Mouse (Mus musculus): Measurements from ENCODE around the gene Pkig. TPM values are rescaled to one million over a fixed set of nuclear protein-coding genes. Genes with fewer than 3 reads are reported as not detected.
"Not testable (repeated sequence)": the region's sequence is repeated elsewhere in the genome, so short reads cannot be mapped to it uniquely, and the experiment has no call there.

Gene Pkig
- polyA plus RNA-seq, 1 experiment: 64.7 TPM

DNA sequence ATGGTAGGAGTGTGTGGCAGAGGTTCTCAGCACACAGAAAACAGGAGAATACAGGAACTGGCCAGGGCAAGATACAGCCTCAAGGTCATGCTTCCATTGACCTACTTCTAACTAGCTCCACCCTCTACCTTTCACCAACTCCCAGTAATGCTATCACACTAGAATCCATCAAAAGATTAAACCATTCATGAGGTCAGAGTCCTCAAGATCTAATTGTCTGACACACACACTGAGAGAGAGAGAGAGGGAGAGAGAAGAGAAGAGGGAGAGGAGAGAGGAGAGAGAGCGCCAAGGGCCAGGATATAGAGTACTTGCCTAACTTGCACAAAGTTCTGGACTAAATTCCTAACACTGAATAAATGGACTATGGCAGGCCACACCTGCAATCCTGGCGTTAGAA, 24.2 kb downstream of the Pkig start:
- Histone ChIP-seq H3K4me1 (replicated peaks; ENCODE audit: control insufficient read depth, insufficient read depth, low read length) (no peaks in the 10 kb centered on the region), H3K36me3 (ENCODE audit: control insufficient read depth, insufficient read depth, low read length) (no peaks in the 10 kb centered on the region), H3K27me3 (ENCODE audit: control insufficient read depth, insufficient read depth, low read length) (no peaks in the 10 kb centered on the region), H3K4me3 (ENCODE audit: control insufficient read depth, insufficient read depth, low read length) (no peak overlapping the region), H3K27ac (ENCODE audit: control insufficient read depth, insufficient read depth, low read length) (no peak overlapping the region)
- 100% methylated on average over 2 of the region's 2 CpGs for WGBS
- DNase-seq: no peak
- no peak for TF ChIP-seq POLR2A (IDR thresholded peaks at IDR 0.05; ENCODE audit: control insufficient read depth, extremely low read depth, insufficient read depth, low read length, poor library complexity)
- no peak for TF ChIP-seq CTCF (IDR thresholded peaks at IDR 0.05; ENCODE audit: borderline replicate concordance, control insufficient read depth, extremely low read depth, insufficient read depth, low read length, poor library complexity)

DNA sequence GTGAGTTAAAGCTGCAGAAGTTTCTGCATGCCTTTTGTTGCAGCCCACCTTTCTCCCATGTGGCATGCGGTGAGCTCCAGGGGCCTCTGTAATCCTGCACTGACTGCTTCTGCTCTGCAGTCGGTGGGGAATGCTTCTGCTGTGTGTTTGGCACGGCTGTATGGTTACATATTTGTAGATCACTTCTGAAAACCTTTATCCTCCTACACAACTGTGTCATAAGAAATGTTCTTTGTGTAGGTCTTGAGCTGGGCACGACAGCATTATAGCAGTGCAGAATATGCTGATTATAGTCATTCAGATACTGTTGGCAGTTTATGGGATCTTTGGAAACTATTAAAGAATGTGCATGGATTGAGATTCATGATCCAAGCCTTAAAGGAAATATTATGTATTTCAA, 27.1 kb downstream of the Pkig start:
- Histone ChIP-seq H3K27me3 (ENCODE audit: control insufficient read depth, insufficient read depth, low read length) (no peaks in the 10 kb centered on the region), H3K4me3 (ENCODE audit: control insufficient read depth, insufficient read depth, low read length) (no peak overlapping the region), H3K27ac (ENCODE audit: control insufficient read depth, insufficient read depth, low read length) (peak overlapping the region; percentile 50; the same call in 1 of the 2 replicates), H3K36me3 (ENCODE audit: control insufficient read depth, insufficient read depth, low read length) (no peaks in the 10 kb centered on the region), H3K4me1 (replicated peaks; ENCODE audit: control insufficient read depth, insufficient read depth, low read length) (no peaks in the 10 kb centered on the region)
- DNase-seq: no peak
- TF ChIP-seq CTCF (IDR thresholded peaks at IDR 0.05; ENCODE audit: borderline replicate concordance, control insufficient read depth, extremely low read depth, insufficient read depth, low read length, poor library complexity): no peak
- no peak for TF ChIP-seq POLR2A (IDR thresholded peaks at IDR 0.05; ENCODE audit: control insufficient read depth, extremely low read depth, insufficient read depth, low read length, poor library complexity)
- WGBS: 83% methylated on average over 4 of the region's 4 CpGs

DNA sequence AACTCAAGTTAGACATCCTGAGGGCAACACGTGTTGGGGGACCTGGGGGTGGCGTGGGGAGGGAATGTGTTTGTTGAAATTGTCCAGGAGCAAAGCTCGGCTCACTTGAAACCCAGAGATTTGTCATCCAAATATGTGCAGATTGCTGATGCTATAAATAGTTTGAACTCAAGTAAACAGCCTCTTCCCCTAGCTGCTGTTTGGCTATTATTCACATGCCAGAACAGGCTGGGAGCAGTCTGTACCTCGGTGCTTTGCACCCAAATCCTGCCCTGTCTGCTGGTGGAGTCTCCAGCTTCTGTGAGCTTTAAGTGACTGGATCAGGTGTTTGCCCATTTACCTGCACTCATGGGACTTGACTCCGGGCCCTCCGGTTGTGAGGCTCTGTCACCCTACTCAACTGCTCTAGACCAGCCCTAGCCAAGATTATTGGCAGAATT, 27.6 kb downstream of the Pkig start:
- Histone ChIP-seq H3K27ac (ENCODE audit: control insufficient read depth, insufficient read depth, low read length) (no peak overlapping the region), H3K4me1 (replicated peaks; ENCODE audit: control insufficient read depth, insufficient read depth, low read length) (no peaks in the 10 kb centered on the region), H3K36me3 (ENCODE audit: control insufficient read depth, insufficient read depth, low read length) (no peaks in the 10 kb centered on the region), H3K27me3 (ENCODE audit: control insufficient read depth, insufficient read depth, low read length) (no peaks in the 10 kb centered on the region), H3K4me3 (ENCODE audit: control insufficient read depth, insufficient read depth, low read length) (no peak overlapping the region)
- TF ChIP-seq CTCF (IDR thresholded peaks at IDR 0.05; ENCODE audit: borderline replicate concordance, control insufficient read depth, extremely low read depth, insufficient read depth, low read length, poor library complexity) (no peak), POLR2A (IDR thresholded peaks at IDR 0.05; ENCODE audit: control insufficient read depth, extremely low read depth, insufficient read depth, low read length, poor library complexity) (no peak)
- no peak for DNase-seq
- WGBS: 86% methylated on average over 6 of the region's 6 CpGs

DNA sequence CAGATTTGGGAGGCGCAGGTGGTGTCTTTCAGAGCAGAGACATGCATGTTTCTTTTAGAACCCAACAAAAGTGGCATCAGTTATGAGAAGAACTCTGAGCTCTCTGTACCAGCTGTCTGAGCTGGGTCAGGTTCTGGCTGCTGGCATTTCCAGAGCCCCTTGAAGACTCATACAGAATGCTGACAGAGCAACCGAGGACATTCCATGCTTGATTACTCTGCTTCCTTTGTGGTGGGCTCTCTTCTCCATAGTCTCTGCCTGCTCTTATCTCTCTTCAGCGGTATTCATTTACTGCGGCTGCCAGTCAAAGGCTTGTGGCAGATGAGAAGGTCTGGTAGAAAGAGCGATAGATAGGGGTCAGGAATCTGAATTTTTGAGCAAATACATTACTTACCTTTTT, 28.0 kb downstream of the Pkig start:
- WGBS: 91% methylated on average over 5 of the region's 5 CpGs

DNA sequence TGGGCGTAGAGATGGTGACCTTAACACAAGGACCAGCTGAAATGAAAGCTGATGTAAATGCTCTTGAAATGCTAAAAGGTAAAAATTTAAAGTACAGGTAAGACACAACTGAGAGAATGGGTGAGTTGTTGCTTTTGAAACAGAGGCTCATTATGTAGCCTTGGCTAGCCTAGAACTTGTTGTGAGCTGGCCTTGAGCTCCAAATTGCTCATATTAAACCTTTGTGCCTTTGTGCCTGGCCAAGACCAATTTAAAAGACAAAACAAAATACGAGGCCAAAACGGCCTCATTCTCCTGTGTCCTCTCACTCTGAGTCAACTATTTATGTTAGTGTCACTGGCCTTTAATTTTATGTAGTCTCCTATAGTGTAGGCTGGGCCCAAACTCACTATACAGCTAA, 28.7 kb downstream of the Pkig start:
- no peak overlapping the region for H3K27ac ChIP-seq (ENCODE audit: control insufficient read depth, insufficient read depth, low read length)
- DNase-seq: no peak
- no peaks in the 10 kb centered on the region for H3K36me3 ChIP-seq (ENCODE audit: control insufficient read depth, insufficient read depth, low read length)
- TF ChIP-seq CTCF (IDR thresholded peaks at IDR 0.05; ENCODE audit: borderline replicate concordance, control insufficient read depth, extremely low read depth, insufficient read depth, low read length, poor library complexity): no peak
- TF ChIP-seq POLR2A (IDR thresholded peaks at IDR 0.05; ENCODE audit: control insufficient read depth, extremely low read depth, insufficient read depth, low read length, poor library complexity): no peak
- H3K4me1 ChIP-seq (replicated peaks; ENCODE audit: control insufficient read depth, insufficient read depth, low read length): no peaks in the 10 kb centered on the region
- no peaks in the 10 kb centered on the region for H3K27me3 ChIP-seq (ENCODE audit: control insufficient read depth, insufficient read depth, low read length)
- no peak overlapping the region for H3K4me3 ChIP-seq (ENCODE audit: control insufficient read depth, insufficient read depth, low read length)
- WGBS: 94% methylated on average over 3 of the region's 3 CpGs

More for the DNA sequence above, 28.0 kb downstream of the Pkig start:
- H3K27me3 ChIP-seq (ENCODE audit: control insufficient read depth, insufficient read depth, low read length): no peaks in the 10 kb centered on the region
- DNase-seq: no peak
- TF ChIP-seq POLR2A (IDR thresholded peaks at IDR 0.05; ENCODE audit: control insufficient read depth, extremely low read depth, insufficient read depth, low read length, poor library complexity) (no peak), CTCF (IDR thresholded peaks at IDR 0.05; ENCODE audit: borderline replicate concordance, control insufficient read depth, extremely low read depth, insufficient read depth, low read length, poor library complexity) (no peak)
- no peak overlapping the region for H3K4me3 ChIP-seq (ENCODE audit: control insufficient read depth, insufficient read depth, low read length)
- no peaks in the 10 kb centered on the region for H3K4me1 ChIP-seq (replicated peaks; ENCODE audit: control insufficient read depth, insufficient read depth, low read length)
- H3K27ac ChIP-seq (ENCODE audit: control insufficient read depth, insufficient read depth, low read length): no peak overlapping the region
- H3K36me3 ChIP-seq (ENCODE audit: control insufficient read depth, insufficient read depth, low read length): no peaks in the 10 kb centered on the region

DNA sequence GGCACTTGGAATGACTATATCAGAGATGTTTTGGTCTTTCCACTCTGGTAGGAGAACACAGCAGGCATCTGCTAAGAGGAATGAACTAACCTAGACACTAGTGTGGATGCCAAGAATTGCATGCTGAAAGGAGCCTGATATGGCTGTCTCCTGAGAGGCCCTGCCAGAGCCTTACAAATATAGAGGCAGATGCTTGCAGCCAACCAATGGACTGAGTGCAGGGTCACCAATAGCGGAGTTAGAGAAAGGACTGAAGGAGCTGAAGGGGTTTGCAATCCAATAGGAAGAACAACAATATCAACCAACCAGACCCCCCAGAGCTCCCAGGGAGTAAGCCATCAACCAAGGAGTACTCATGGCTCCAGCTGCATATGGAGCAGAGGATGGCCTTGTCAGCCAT, 30.2 kb downstream of the Pkig start:
- H3K36me3 ChIP-seq (ENCODE audit: control insufficient read depth, insufficient read depth, low read length); H3K4me3 ChIP-seq (ENCODE audit: control insufficient read depth, insufficient read depth, low read length); DNase-seq; H3K27ac ChIP-seq (ENCODE audit: control insufficient read depth, insufficient read depth, low read length); H3K27me3 ChIP-seq (ENCODE audit: control insufficient read depth, insufficient read depth, low read length); H3K4me1 ChIP-seq (replicated peaks; ENCODE audit: control insufficient read depth, insufficient read depth, low read length): not testable (repeated sequence)
- 100% methylated on average over 1 of the region's 1 CpGs for WGBS

DNA sequence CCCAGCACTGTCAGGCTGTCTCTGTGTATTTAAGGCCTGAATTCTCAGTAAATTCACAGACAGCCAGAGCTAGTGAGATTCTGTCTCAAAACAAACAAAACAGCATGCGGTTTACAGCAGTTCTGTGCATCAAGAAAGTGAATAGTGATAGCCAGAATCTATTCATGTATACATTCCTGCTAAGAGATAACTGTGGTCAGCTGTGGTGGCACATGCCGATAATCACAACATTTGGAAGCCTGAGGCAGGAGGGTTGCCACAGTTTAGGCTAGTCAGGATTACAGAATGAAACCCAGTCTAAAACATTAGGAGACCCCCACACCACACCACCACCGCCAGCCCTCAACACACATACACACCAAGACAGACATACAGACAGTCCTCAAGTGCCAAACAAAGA, 31.6 kb downstream of the Pkig start:
- no peaks in the 10 kb centered on the region for H3K4me1 ChIP-seq (replicated peaks; ENCODE audit: control insufficient read depth, insufficient read depth, low read length)
- H3K4me3 ChIP-seq (ENCODE audit: control insufficient read depth, insufficient read depth, low read length): no peak overlapping the region
- no peaks in the 10 kb centered on the region for H3K27me3 ChIP-seq (ENCODE audit: control insufficient read depth, insufficient read depth, low read length)
- H3K36me3 ChIP-seq (ENCODE audit: control insufficient read depth, insufficient read depth, low read length): no peaks in the 10 kb centered on the region
- H3K27ac ChIP-seq (ENCODE audit: control insufficient read depth, insufficient read depth, low read length): no peak overlapping the region
- DNase-seq: no peak
- WGBS: 98% methylated on average over 3 of the region's 3 CpGs
- TF ChIP-seq CTCF (IDR thresholded peaks at IDR 0.05; ENCODE audit: borderline replicate concordance, control insufficient read depth, extremely low read depth, insufficient read depth, low read length, poor library complexity) (no peak), POLR2A (IDR thresholded peaks at IDR 0.05; ENCODE audit: control insufficient read depth, extremely low read depth, insufficient read depth, low read length, poor library complexity) (no peak)

Measured in thymus, adult 2 months (tissue).